Mouse (Mus musculus) liver, postnatal 0 days (tissue): ENCODE measurements around the gene Ifi27l2a.

Experiments
- CTCF ChIP-seq: sonication (generic); IDR thresholded peaks from 2 replicates; pipeline ENCODE4 v1.5.1; 2016; ENCODE audit warnings: antibody characterized with exemption, low read depth
- EP300 ChIP-seq: IDR thresholded peaks from 2 replicates; pipeline ENCODE4 v1.6.1; 2016; ENCODE audit warnings: antibody characterized with exemption, low read depth, mild to moderate bottlenecking

GRCm38 (mm10) chr12:103487276-103487675 is 43.8 kb upstream of the Ifi27l2a start:
- TF ChIP-seq CTCF (no peak), EP300 (no peak)
